Mouse (Mus musculus) adrenal gland, postnatal 36 days (tissue): Measurements from ENCODE around the gene Tomm70a. TPM values are rescaled to one million over a fixed set of nuclear protein-coding genes. Genes with fewer than 3 reads are reported as not detected.

ENCODE experiments used
- DNase-seq, 2 experiments: peaks; one replicate each; pipeline ENCODE4 v3.0.0; 2021; ENCODE audit warnings: mixed read lengths in 1 of 2
- long read RNA-seq, 2 experiments: library from polyadenylated mRNA; stranded (forward); transcript quantifications; one replicate each; pipeline ENCODE4 v2.0.0; 2021; ENCODE audit warnings: borderline sequencing depth in 2 of 2
- total RNA-seq, 2 experiments: library from RNA; stranded (reverse); gene quantifications; 2 replicates each; pipeline ENCODE4 v1.2.3; 2021

Gene Tomm70a
- total RNA-seq: 10 to 100 TPM; 56.3 to 59.2 TPM
- long read RNA-seq, experiment 1, full-length matches to known transcripts: 121 of 145 reads
- long read RNA-seq, experiment 1, partial matches to known transcripts: 22 of 145 reads
- long read RNA-seq, experiment 1, other reads (novel, unspliced or antisense): 2 of 145 reads
- long read RNA-seq, experiment 2, full-length matches to known transcripts: 28 of 36 reads
- long read RNA-seq, experiment 2, partial matches to known transcripts: 6 of 36 reads
- long read RNA-seq, experiment 2, other reads (novel, unspliced or antisense): 2 of 36 reads

DNA sequence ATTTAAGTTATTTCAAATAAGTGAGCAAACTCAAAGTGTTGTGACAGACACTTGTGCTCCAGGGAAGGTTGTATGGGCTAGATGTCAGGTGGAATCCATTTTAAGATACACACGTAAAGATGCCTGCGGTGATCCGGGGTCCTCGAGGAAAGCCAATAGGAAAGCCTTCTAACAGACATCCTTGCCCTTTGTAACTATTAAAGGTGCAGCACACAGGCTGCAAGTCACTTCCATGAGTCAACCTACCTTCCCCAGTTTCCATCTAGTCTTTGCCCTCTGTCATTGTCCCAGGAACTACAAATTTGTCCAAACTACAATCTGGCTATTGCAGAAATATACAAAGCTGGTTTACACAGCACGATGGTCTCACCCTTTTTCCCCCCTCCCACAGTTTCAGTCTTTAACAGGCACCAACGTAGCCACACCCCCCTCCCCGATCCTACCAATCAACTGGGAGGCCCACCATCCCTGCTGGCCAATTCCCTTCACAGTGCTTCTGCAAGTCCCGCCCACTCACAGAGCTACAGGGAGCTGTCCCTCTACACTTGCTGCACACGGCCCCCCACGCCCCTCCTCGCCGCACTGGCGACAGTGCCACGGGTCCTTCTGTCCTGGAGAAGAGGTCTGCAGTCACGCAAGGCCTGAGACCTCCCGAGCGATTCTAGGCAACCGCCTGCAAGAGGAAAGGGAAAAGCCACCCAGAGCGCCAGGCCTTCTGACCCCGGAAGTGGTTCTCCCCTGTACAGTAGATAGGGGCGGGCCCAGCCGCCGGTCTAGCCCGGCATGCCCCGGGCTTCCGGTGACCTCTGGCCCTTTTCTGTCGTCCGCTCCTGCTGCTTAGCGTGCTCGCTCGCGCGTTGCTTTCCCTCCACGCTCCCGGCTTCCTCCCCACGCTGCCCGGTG is at the start of gene Tomm70a:
Gene Tomm70a (plus strand): TSS at position 791 of the 903 bp plus-strand sequence.
- peak; percentile 95 to 97 for DNase-seq

GRCm38 (mm10) chr16:57075986-57076385 is 45.5 kb upstream of the Tomm70a start:
- peak; percentile 71 to 74 for DNase-seq

DNA sequence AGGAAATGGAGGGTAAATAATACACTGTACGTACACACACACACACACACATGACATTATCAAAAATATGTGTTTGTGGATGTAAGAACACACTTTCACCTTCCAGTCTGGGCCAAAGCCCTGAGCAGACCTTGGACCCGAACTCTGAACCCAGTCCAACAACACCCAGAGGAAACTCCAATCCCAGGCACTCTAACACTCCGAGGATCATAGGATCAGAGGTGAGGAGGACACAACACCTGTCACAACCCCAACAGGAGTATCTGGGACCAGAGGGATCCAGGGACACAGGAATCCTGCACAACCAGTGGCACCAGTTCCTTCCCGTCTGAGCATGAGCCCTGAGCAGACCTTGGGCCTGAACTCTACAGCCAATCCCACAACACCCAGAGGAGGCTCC is 41.9 kb upstream of the Tomm70a start:
- DNase-seq: no peak

DNA sequence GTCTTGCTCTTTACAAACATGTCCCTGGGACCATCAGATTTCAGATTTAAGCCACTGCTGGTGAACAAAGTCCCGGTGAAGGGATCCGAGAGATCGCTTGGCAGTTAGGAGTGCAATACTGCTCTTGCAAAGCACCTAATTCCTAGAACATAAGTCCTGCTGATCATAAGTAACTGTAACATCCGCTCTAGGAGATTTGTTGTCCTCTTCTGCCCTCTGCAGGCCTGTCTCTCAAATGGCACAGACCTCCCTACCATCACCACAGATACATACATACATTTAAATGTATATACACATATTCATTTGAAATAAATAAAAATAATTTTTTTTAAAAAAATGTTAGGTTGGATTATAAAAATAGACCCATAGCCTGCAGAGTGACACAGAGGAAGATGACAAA is 29.0 kb upstream of the Tomm70a start:
- peak; percentile 39 to 59 for DNase-seq

GRCm38 (mm10) chr16:57092911-57093605 is 28.4 kb upstream of the Tomm70a start:
- no peak for DNase-seq

DNA sequence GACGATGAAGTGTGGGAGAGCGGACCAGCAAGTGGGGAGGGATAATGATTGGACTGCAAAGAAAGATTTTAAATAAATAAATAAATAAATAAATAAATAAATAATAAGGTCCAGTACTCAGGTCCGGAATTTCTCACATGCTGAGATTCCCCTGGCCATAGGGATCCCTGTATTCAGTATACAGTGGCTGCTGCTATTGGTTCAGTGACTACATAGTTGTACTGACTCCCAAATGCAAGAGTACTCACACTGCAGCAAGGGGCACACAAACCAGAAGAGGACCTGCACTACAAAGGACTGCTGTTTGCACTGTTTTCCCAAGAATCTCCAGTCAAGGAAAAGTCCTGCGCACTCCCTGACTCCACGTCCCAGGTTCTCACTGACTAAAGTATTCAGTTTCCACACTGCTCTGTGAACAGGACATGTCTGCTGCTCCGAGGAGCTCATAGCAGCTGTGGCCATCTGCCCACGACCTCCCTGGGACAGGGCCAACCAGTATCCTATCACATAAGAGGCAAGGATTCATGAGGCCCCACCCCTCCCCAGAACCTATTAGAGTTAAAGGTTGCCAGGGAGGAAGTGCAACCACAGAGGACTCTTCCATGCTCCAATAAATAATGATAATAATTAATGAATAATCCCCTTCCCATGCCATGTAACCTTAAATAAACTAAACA is 22.9 kb upstream of the Tomm70a start:
- no peak for DNase-seq

DNA sequence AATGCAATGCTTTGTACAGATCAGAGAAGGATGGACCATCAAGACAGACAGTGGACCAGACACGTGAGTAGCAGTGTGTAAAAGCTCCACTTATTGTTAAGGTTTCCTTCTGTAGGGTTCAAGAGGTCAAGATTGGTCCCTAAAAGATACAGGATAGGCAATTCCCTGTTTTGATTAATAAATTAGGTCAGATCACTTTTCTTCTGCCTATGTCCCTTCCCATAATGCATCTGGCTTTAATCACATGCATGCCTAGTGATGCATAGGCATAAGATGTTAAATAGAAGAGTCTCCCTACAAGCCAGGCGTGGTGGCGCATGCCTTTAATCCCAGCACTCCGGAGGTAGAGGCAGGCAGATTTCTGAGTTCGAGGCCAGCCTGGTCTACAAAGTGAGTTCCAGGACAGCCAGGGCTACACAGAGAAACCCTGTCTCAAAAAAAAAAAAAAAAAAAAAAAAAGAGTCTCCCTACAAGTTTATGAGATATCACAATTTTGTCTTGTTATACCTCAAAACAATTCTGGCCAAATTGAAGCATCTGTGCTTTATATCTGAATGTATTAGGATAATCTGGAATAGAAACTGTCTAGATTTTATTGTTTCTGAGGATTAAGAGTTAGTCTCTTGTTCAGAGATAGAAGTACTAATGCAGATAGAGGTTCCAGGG is 21.8 kb upstream of the Tomm70a start:
- DNase-seq: no peak

- DNase-seq: no peak
These were observed 20.3 kb upstream of the Tomm70a start for GRCm38 (mm10) chr16:57101174-57101573.

DNA sequence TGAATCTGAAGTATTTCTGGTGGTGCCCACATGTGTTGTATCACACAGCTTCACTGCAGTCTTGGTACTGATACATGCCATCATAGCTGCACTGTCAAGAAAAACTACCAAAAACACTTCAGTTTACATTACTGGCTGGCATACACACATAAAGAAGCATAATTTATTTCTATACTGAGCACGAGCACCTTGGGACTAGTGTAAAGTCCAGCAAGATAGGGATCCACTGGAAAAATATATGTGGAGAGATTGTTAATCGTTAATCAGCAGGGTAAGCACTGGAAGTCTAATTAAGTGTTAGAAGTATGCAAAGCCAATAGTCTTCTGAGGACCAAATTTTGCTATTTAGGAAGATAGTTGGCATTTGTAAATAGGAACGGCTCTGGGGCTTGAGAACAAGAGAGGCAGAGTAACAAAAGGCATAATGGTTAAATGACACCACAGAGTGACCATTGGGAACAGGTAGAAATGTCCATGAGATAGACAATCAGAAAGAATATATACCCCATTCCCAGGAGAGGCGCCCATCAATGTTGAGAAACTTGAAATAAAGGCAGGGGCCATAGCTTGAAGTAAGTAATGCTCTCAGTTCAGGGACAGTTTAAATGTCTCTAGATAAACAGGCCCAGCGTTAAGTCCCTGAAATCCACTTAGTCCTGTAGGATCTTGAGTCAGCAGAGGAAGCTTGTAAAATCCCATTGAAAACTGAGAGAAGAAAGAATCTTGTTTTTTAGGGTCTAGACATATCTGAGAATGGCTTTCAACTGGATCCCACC is 15.1 kb upstream of the Tomm70a start:
- no peak for DNase-seq

- DNase-seq: no peak
These were observed 5.4 kb upstream of the Tomm70a start for GRCm38 (mm10) chr16:57116066-57116465.

- no peak for DNase-seq
These were observed 3.9 kb upstream of the Tomm70a start for GRCm38 (mm10) chr16:57117562-57117961.

DNA sequence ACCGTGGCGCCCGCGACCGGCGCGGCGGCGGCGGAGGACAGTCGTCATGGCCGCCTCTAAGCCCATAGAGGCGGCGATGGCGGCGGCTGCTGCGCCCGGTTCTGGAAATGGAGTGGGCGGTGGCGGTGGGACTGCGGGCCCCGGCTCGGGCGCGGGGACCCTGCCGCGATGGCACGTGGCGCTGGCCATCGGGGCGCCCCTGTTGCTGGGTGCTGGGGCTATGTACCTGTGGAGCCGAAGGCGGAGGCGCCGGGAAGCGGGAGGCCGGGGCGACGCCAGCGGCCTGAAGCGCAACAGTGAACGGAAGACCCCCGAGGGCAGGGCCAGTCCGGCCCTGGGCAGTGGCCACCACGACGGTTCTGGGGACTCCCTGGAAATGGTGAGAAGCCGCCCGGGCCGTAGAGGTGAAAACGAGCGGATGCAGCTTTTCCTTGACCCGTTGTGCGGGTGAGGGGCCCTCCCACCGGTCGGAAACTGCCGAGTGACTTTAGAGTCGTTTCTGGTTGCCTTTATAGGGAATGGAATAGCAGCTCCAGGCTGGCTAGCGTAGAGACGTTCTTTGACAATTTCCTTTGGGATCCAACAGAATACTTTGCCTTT is 413 bp downstream of the Tomm70a start:
- peak; percentile 19 to 46 for DNase-seq

DNA sequence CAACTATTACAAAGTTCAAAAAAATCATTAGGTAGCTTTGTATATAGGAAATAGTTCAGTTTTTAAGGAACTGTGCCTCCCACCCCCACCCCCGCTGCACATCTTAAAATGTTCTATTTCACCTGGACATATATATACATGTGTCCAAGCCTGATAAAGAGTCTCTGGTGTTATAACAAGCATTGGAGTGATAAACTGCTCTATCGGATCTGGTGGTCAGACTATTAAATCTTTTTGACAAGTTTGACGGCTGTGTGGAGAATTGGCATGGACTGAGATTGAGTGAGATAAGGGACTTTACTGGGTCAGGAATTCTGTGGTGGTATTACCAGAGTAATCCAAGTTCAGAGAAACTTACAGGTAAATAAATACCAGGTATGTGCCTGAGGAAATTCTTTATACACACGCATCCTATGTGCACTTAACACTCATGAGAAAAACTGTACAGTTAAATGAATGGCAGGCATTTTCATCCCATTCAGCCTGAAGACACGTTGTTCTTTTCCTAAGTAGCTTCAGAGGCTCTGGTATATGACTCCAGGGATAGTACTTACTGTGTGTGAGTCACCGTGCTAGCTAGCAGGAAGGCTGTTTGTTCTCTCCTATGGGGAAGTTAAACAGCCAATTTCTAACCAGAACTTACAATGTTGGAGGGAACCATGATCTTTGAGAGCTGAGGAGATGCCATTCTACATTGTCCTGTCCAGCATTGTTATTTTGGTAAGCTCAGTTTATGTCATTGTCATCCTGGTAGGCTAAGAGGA is 1.4 kb downstream of the Tomm70a start:
- no peak for DNase-seq

DNA sequence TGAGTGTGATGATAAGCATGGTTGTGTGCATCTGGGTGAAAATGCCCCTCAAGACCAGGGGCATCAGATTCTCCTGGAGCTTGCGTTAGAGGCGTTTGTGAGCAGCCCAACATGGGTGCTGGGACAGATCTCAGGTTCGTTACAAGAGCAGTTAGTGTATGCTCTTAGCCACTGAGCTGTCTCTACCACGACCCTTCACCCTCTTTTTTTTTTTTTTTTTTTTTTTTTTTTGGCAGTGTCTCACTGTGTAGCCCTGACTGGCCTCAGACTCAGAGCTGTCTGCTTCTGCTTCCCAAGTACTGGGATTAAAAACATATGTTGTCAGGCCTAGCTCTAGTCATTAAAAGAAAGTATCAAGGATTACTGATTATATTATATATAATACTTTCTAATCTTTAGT is 4.8 kb downstream of the Tomm70a start:
- no peak for DNase-seq

- DNase-seq: no peak
These were observed 6.3 kb downstream of the Tomm70a start for GRCm38 (mm10) chr16:57127825-57128224.

GRCm38 (mm10) chr16:57130752-57131400 is 9.4 kb downstream of the Tomm70a start:
- DNase-seq: no peak

GRCm38 (mm10) chr16:57131544-57131943 is 10.0 kb downstream of the Tomm70a start:
- no peak for DNase-seq

GRCm38 (mm10) chr16:57132326-57132725 is 10.8 kb downstream of the Tomm70a start:
- no peak for DNase-seq

GRCm38 (mm10) chr16:57133611-57134010 is 12.1 kb downstream of the Tomm70a start:
- DNase-seq: no peak
